Mouse (Mus musculus) left cerebral cortex, adult 18-20 months (tissue): ENCODE measurements at regions not wholly inside any gene's neighbourhood (a gene's known extent, or its start where the extent isn't known, plus 50 kb on each side); places are given as distances from the start of the nearest gene placed in this dataset.

ENCODE experiments used
- DNase-seq, 2 experiments: peaks; one replicate each; pipeline ENCODE4 v3.0.0; 2021 to 2022; ENCODE audit warnings: low spot score in 2 of 2, mixed read lengths in 1 of 2

DNA sequence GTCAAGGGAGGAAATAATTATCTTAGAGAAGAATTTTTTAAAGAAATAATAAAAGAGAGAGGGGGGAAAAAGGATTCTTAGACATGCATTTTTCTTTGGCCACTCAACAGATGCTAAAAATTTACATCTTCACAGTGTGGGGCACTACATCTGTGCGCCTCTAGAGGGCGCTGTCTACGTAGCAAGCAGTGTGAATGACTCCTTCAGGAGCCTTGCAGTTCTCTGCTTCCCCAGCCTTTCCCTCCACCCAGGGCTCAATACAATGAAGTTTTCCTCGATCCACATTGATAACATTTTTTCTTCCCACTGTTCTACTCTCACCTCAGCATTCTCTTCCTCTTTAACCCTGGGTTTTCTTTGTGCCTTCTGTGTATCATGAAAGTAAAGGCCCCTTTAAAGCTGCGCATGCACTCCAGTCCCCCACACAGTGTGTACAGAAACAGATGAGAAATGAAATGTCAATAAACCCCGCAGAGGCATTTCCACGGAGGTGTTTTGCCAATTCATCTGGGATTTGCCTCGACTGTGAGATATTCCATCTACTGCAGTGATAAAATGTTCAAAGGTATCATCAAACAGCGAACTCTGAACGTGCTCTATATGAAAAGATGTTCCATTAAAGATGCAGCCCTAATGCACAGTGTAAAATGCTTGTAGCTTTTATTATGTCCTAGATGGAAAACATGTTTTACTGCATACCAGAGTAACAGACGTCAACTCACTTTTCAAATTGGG lies 181.2 kb downstream of the Rdh14 start:
- no peak for DNase-seq

DNA sequence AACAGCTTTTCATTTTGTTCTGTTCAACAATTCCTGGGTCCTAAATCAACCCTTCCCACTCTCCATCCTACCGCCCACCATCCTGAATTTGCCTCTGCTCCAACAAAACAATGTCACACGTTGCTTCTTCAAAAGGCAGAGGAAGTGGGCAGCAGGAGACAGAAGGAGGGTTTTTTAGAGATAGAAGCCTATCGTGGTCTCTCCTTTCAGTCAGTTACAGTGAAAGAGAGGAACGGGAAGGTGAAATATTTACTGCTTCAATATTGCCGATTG lies 181.7 kb downstream of the Rdh14 start:
- DNase-seq = peak in 1 of 2 experiments; percentile 17

DNA sequence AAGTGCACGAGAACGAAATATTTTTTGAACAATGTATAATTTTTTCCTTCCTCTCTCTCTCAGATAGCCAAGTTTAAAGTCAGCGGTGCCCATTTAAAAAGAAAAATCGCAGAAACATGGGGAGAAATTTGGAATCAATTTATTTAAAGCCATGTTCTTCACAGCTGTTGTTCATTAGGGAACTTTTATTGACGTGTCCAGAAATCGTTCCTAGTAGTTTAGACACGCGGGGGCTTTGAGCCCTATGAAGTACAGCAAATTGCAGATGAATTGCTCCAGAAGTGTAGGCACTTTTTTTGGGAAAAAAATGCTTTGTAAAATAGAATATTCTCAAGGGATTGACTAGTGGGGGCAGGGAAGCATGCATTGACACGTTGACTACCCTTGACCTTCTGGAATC lies 182.8 kb downstream of the Rdh14 start:
- DNase-seq = no peak

DNA sequence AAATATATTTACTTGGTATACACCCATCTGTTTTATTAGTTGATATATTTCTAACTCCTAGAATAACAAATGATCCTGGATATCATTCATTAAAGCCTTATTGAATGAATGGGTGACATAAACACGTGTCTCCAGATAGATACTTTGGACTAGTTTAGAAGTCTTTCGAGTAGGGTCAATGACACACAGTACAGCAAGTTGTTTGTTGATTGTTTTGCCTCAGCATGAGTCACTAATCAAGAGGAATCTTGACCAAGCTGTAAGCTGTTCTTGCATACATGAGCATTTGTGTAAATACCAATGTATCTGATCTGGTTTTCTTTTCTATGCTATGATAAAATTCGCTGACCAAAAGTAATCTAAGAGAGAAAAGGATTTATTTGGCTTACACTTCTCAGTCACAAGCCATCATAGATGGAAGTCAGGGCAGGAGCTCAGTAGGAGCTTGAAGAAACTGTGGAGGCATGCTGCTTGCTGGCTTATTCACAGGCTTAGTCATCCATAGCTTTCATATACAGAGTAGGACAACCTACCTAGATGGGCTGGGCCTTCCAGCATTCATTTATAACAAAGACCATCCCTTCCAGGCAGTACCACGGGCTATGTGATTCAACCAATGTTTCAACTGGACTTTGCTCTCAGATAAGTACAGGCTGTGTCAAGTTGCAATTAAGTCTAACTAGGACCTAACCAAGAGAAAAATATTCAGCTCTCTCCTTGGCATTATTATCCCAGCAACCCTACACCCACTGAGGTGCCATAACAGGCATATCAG lies 192.5 kb downstream of the Rdh14 start:
- no peak for DNase-seq

DNA sequence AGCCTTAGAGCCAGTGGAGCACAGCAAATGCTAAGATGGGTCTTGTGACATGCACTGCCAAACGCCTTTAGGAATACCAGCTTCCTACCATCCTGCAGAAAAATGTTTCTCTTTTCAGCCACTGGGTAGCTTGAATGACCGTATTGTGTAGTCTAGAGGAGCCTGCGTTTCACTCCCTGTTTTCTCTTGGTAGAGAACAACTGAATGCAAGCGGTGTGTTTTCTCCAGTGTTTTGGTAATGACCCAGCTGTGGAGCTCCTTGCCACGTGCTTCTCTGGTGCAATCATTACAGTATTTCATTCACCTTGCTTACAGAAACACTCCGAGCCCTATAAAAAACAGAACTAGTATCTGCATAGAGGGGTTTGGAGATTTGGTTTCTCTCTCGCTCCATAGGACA lies 193.5 kb downstream of the Rdh14 start:
- DNase-seq = no peak

DNA sequence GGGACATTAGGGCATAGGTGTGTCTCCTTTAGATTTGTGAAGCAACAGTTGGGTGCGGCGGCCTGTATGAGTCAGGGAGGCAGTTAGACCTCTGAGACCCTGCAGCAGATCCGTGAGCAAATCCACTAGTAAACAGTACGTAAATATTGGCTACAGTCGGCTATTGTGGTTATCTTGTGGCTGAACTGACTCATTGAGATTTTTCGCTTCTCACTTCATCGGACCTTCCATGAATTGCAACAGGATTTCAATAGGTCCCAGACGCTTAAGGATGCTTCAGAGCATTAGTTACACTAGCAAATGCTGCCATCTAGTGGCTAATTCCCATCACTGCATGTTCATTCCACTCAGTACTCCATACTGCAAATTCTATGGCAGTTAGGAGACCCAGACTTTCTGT lies 199.0 kb downstream of the Rdh14 start:
- peak; percentile 53 to 70 for DNase-seq

DNA sequence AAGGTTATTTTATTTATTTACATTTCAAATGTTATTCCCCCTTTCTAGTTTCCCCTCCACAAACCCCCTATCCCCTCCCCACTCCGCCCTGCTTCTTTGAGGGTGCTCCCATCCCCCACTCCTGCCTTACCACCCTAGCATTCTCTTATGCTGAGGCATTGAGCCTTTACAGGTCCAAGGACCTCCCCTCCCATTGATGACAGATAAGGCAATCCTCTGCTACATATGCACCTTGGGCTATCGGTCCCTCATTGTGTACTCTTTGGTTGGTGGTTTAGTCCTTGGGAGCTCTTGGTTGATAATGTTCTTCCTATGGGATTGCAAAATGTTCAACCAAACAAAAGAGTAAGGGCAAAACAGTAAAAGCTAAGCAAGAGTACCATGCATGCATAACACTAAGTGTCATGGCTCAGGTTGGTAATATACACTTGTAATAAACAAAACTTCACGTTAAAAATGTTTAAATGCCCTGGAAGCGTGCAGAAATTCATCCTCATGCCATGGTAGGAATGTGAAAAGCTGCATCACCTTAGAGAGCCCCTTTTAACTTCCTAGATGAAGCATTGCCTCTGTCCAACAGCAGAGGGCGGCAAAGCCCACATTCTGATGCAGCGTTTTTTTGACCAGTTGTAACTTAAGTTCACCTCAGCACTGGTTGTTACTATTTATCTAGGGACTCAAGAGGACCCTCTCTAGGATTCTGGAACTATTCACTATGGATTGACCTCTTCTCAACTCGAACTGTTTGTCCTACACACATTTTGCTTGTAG lies 207.6 kb downstream of the Rdh14 start:
- peak; percentile 67 to 69 for DNase-seq

DNA sequence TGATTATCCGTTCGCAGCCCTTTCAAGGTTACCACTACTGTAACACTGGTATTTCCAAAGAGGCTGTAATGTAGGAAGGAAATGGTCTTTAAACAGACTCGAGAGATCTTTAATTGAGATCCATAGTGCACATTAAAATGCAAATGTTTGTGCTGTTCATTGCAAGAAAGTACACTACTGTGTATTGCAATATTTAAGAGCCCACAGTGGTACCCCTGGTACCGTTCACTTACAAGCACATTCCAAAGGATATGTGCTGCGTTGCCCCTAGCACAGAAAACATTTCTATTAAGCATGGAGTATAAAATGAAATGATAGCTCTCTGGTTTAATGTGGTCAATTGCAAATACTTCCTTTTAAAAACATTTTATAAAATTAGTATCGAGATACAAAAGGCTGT lies 209.5 kb downstream of the Rdh14 start:
- DNase-seq = no peak

DNA sequence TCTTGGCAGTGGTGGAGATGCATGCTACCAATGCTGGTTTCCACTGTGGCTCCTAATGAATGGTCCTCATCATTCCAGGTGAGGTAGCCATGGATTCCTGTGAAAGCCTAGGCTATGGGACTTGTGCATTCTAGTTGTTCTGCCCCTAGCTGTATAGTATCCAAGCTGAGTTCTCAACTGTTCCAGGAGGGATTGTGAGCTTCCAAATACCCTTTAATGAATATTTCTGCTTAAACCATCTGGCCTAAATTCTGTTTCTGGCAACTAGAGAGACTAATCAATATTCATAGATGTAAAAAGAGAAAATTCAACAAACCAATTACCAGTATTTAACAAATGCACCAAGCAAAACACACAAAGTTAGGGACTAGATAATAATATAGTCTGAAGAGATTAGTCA lies 227.7 kb downstream of the Rdh14 start:
- no peak for DNase-seq

DNA sequence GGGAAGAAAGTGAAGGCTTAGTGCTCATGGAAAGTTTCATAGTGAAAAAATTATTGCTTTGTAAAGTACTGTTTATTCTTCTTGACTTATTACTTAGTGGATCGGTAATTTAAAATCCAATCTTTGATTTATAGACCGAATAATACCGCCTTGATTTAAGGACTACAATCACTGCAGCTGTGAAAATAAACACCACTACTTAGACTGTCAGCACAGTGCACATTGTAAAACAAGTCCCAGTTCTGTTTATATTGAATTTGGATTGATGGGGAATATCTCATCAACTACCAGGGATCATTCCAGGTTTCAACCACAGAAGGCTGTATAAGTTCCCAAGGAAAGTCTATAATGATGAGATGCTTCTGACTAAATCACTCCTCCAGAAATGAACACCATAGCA lies 230.0 kb downstream of the Rdh14 start:
- no peak for DNase-seq

DNA sequence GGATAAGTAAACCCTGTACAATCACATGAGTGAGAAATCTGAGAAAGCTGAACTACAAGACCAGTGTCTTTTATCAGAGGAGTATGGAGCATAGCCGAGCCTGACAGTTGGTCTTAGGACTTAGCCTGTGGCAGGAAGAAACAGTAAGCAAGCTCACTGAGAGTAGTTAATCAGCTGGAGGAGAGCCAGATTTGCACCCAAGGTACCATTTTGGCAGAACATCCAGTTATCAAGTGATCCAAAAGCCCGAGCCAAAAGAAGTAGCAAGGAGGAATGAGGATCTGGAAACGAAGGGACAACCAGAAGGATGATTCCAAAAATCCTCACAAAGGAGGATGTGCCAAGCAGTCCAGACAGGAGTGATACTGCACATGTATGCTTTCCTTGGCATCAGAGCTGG lies 248.0 kb downstream of the Rdh14 start:
- DNase-seq = no peak

DNA sequence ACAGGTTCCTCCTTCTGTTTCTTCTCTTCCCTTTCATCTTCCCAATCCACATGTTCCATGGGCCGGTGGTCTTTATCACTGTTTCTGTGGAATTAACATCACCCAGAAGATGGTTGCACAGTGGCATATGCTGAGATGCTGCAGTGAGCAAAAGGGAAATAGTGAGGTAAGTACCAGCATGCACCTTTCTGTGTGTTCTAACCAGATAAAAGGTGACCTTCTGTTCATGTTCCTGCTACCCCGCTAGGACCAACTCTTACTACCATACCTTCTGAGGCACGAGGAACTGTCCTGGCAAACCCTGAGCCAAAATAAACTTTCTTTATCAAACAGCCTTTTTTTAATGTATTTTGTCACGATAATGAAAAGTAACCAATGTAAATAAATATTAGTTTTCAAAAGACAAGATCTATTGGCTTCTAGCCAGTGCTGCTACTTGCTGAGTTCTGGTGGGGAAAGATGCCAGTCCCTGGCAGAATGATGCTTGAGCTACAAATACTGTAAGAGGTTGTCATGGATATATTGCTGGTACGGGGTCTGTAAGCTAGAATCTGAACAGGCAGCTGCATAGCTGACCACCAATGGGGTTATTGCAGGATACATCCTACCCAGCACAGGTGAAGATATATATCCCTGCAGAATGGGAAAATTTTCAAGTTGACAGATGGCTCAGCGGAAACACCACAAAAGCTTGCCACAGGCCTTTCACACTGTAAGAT lies 264.1 kb downstream of the Rdh14 start:
- no peak for DNase-seq

DNA sequence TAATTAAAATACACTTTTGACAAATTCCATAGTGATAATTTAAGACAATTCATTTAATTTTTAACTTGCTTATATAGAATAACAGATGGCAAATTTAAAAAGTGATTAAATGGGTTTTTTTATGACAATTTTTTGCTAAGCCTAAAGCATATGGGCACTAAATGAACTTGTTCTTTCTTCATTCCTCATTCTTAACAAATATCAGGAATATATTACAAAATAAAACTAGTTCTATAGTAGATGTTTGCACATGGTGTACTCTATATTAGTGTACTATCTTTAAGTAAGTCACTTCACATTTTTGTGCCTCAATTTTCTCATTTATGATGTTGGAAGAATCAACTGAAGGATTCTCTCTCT lies 264.6 kb downstream of the Rdh14 start:
- no peak for DNase-seq

DNA sequence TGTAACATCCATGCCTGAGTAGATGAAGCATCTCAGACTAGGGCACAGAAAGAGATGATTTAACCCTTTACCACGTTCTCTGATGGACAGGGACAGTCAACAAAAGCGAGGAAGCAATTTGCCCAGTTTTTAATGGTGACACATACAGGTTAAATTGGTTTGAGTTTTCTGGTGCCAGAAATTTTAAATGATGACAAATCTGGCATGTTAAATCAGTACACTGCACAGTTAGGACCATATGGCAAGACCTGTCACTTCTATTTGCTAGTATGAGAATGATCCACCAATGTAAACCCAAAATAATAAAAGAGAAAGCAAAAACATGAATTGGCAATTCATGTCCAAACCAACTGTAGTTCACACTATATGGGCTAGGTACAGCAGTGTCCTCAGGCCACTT lies 268.3 kb downstream of the Rdh14 start:
- DNase-seq = no peak

DNA sequence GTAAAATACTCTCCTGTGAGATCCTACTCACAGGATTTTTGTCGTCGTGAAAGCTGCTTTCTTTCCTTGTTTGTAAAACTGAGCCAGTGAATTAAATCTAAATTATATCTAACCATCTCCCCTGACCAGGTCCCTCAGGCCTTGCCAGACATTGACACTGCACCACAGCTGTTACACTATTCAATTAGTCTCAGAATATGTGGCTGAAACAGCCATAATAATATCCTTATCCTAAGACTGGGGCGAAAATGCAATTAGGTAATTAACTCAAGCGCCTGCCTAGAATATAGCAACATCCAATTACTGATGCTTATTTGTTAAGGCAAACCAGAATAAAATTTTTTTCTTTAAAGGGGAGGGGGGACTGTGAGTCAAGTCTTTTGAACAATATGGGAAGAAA lies 296.2 kb downstream of the Rdh14 start:
- no peak for DNase-seq
